Mouse (Mus musculus) thymus, postnatal 10 days (tissue): ENCODE results near the gene Gm20388.
"Not testable (repeated sequence)": the region's sequence is repeated elsewhere in the genome, so short reads cannot be mapped to it uniquely, and the experiment has no call there.

ENCODE experiments used
- DNase-seq, 2 experiments: peaks; one replicate each; pipeline ENCODE4 v3.0.0; 2021; ENCODE audit warnings: low spot score in 2 of 2

Gm20388 gene

DNA sequence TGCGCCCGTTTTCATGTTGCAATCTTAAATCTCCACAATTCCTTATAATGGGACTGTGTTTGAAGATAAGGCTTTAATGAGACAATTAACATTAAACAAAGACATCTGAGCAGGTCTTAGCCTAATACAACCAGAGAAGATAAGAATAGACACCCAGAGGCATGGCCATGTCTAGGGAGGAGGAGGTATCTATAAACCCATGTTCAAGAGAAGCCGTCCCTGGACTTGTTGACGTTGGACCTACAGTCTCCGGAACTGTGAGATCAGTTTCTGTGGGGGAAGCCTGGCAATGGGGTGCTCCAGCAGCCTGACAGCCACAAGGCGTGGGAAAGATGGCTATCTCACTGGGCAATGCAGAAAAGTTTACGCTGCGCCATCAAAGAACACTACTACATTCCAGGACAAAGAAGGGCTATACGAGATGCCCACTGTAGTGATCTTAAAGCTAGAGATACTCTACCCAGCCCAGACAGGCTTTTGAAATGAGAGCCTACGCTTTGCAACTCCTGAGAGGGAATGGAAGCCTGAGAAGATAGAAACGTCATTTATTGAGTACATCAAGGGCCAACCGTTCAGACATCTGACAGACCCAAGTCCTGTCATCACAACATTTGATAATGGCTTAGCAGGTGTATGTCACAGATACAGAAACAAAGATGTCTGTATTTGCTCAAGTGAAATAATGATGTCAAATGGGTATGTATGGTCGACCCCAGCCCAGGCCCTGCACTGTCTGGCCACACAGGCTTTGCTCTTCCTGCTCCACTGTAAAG, 4079.8 kb downstream of the Gm20388 start:
- DNase-seq: no peak

- DNase-seq: no peak
Measured at GRCm38 (mm10) chr8:123992587-123992986, 4081.9 kb downstream of the Gm20388 start.

- DNase-seq: no peak
Measured at GRCm38 (mm10) chr8:123993597-123993996, 4083.0 kb downstream of the Gm20388 start.

GRCm38 (mm10) chr8:123993997-123994396, 4083.4 kb downstream of the Gm20388 start:
- no peak for DNase-seq

- DNase-seq: no peak
Measured at GRCm38 (mm10) chr8:123999568-123999967, 4088.9 kb downstream of the Gm20388 start.

- DNase-seq: no peak
Measured at GRCm38 (mm10) chr8:124002546-124003108, 4092.0 kb downstream of the Gm20388 start.

GRCm38 (mm10) chr8:124007829-124008228, 4097.2 kb downstream of the Gm20388 start:
- DNase-seq: no peak

DNA sequence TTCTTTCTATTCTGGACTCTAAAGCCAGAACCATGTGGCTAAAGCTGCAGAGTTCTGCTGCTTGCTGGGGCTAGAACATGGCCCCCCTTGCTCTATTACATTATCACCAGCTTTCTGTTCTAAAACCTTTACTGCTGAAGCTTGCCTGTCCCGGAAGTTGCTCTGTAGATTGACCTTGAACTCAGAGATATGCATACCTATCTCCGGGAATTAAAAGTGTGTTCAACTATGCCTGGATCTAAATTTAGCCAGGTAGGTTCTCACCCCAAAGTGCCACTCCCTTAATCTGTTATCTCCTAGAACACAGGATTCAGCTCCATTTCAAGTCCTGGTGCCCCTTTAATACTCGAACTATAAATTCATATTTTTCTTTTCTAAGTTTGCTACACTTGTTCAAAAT, 4100.9 kb downstream of the Gm20388 start:
- no peak for DNase-seq

DNA sequence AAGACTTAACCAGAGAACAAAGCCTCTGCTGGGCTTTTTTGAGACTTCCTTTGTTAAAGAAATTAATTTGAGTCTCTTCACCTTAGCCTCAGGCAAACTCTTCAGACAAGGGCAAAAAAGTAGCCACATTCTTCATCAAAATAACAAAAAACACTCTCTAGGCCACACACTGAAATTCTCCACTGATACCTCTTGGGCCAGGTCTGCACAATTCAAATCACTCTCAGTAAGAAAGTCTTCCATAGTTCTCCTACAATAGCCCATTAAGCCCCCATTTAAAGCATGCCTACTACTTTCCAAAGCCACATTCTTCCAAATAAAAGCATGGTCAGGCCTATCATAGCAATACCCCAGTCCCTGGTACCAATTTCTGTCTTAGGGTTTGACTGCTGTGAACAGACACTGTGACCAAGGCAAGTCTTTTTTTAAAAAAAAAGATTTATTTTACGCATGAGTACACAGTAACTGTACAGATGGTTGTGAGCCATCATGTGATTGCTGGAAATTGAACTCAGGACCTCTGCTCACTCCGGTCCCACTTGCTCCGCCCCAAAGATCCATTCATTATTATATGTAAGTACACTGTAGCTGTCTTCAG, 4101.4 kb downstream of the Gm20388 start:
- DNase-seq: no peak

DNA sequence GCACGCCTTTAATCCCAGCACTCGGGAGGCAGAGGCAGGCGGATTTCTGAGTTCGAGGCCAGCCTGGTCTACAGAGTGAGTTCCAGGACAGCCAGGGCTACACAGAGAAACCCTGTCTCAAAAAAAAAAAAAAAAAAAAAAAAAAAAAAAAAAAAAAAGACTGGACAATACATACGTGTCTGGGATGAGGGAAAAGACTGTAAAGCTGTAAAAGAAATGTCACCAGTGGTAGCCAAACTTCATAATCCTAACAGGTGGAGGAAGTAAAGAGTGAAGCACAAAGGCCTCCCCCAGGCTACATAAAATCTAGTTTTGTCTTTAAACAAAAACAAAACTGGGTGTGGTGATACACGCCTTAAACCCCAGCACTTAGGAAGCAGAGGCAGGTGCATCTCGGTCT, 4103.7 kb downstream of the Gm20388 start:
- DNase-seq: not testable (repeated sequence)

DNA sequence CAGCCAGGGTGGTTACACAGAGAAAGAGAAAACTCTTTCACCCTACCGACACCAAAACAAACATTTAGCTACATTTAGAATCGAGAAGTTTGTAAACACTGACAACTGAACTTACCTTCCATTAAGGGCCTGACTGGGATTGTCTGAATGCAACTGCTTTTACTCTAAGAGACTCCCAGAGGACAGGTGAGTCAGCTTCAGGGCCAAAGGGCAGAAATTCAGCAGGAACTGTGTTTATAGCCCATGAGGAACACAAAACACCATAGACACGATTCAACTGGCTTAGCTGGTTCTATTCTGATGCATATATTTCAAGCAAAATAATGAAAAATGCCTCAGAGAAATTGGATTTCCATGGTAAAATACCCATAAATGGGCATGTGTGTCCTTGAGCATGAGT, 4104.1 kb downstream of the Gm20388 start:
- DNase-seq: no peak

GRCm38 (mm10) chr8:124019782-124020181, 4109.1 kb downstream of the Gm20388 start:
- peak in 1 of 2 experiments; percentile 6 for DNase-seq

DNA sequence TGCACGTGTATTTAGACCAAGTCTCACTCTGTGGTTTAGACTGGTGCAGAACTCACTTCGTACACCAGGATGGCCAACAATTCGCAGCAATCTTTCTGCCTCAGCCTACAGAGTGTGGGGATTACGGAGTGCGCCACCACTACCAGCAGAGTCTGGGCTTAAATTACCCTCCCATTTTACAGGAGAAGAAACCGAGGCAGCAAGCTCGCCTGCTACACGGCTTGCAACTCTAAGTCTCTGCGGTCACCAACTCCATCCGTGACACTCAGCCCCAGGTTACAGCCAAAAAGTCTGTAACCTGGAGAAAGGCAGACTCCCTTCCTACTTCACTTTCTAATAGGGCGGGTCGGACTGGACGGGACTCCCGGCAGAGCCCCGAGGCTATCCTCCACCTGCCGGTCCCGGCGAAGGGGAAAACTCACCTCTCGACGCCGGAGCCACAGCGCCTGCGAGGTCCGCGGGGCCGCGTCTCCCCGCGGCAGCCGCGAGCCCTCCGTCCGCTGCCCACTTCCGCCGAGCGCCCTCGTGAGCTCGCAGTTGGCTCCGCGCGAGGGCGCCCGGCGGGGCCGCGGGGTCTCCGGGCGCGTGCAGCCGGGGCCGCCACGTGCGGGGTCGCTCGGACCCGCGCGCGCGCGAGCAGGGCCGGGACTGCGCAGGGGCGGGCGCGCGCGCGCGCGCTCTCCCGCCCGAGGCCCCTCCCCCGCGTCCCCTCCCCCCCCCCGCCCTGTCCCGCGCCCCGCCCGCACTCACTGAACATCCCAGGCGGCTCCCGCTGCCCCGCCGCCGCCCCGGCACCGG, 4110.0 kb downstream of the Gm20388 start:
- peak; percentile 43 to 66 for DNase-seq

- DNase-seq: peak; percentile 93 to 94
Measured at GRCm38 (mm10) chr8:124021237-124022227, 4110.9 kb downstream of the Gm20388 start, which contains the start of the genes Taf5l and Urb2. Gene Taf5l, minus strand, starts transcription at chr8:124021397. Gene Urb2, plus strand, starts transcription at chr8:124021508.

DNA sequence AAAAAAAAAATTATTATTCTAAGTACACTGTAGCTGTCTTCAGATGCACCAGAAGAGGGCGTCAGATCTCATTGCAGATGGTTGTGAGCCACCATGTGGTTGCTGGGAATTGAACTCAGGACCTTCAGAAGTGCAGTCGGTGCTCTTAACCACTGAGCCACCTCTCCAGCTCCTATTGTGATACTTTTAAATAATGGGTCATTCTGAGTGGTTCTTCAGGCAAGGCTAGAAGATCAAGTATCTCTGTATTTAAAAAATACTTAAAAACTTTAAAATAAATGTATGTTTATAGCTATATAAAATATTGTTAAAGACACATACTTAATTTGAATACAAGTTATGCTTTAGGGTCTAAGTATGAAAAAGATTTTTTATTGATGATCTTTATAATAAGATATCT, 4115.6 kb downstream of the Gm20388 start:
- DNase-seq: not testable (repeated sequence)

- no peak for DNase-seq
Measured at GRCm38 (mm10) chr8:124027831-124028230, 4117.2 kb downstream of the Gm20388 start.

DNA sequence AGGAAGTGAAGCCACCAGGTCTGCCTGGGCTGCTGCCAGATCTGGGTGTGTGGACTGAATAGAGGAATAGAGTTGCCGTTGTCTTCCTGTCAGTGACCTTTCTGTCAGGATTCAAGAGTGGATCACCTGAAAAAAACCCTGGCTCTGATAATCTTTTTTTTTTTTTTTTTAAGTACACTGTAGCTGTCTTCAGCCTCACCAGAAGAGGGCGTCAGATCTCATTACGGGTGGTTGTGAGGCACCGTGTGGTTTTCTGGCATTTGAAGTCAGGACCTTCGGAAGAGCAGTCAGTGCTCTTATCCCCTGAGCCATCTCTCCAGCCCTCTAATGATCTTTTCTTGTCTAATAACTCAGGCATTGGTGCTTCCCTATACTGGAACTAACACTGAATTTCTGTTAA, 4122.8 kb downstream of the Gm20388 start:
- DNase-seq: no peak

GRCm38 (mm10) chr8:124038121-124038520, 4127.5 kb downstream of the Gm20388 start:
- DNase-seq: no peak

DNA sequence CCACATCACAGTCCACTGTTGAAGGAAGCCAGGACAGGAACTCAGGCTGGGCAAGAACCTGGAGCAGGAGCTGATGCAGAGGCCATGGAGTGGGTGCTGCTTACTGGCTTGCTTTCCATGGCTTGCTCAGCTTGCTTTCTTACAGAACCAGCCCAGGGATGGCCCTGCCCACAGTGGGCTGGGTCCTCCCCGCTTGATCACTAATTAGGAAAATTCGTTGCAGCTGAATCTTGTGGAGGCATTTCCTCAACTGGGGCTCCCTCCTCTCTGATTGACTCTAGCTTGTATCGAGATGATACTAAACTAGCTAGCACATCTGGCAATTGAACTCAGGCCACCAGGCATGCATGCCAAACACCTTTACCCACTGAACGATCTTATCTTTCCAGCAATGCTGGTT, 4128.7 kb downstream of the Gm20388 start:
- DNase-seq: no peak

- no peak for DNase-seq
Measured at GRCm38 (mm10) chr8:124042201-124042600, 4131.6 kb downstream of the Gm20388 start.

DNA sequence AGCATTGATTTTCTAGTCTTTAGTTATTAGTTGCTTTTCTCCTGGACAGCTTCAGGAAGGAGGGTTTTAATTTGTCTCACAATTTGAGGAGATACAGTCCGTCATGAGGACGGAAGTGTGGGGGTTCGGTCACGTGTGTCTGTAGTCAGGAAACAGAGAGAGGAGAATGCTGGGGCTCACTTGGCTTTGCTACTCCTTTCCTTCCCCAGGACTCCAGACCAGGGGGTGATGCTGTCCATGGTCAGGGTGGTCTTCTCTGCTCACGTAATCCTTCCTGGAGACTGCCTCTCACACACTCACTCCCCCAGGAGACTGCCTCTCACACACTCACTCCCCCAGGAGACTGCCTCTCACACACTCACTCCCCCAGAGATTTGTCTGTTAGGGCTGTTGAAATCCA, 4133.8 kb downstream of the Gm20388 start:
- no peak for DNase-seq
